Mouse (Mus musculus) liver, embryonic 14.5 days (tissue): ENCODE data around the gene Stox1.
A peak's percentile ranks its signal among the peaks of the same experiment; 100 is the strongest.

Source experiments
- CTCF ChIP-seq: IDR thresholded peaks from 2 replicates; pipeline ENCODE4 v1.5.1; 2016; ENCODE audit warnings: antibody characterized with exemption, low read depth, control low read depth
- EP300 ChIP-seq: IDR thresholded peaks from 2 replicates; pipeline ENCODE4 v1.6.1; 2016; ENCODE audit warnings: antibody characterized with exemption, low read depth

GRCm38 (mm10) chr10:62668043-62668442 is 57.9 kb downstream of the Stox1 start:
- TF ChIP-seq CTCF, result no peak
- TF ChIP-seq EP300, result peak; percentile 81
